Mouse (Mus musculus) T-helper 17 cell (primary cell): Measurements from ENCODE around the gene Snn.

Experiments used
- in situ Hi-C, 2 experiments: fragments of 300-600 bp; cut with MboI, MseI; formaldehyde crosslinking; loops; 1 replicate in 1 of 2; 2 replicates in 1 of 2; pipeline ENCODE4 v1.15.1; 2025; ENCODE audit warnings: high pct_unique_total_duplicates in 2 of 2

Snn gene

DNA sequence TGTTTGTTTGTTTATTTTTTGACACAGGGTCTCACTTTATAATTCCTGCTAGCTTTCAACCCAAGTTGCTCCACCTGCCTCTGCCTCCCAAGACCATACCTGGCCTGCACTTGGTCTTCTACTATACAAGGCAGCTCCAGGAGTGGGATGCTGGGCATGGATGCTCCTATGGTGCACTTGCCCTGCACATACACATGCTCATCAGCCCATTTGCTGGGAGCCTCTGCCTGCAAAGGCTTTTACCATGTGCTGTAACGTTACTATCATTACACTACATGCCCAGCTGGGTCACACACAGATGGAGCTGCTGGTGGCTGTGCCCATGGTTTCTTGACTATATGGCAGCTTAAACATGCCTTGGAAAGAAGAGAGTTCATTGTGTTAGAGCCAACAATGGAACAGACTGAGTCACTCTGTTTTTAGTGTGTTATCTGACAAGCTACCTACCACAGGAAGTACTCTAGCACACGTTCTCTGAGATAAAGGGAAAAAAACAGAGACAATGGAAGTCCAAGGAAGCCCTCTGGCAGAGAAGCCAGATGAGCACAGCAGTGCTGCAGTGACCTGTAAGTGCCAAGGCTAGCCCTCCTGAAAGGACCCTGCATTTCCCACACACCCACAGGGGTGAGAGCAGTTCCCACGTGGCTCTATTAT, 17.6 kb downstream of the Snn start:
- in situ Hi-C loops: no loop called here

DNA sequence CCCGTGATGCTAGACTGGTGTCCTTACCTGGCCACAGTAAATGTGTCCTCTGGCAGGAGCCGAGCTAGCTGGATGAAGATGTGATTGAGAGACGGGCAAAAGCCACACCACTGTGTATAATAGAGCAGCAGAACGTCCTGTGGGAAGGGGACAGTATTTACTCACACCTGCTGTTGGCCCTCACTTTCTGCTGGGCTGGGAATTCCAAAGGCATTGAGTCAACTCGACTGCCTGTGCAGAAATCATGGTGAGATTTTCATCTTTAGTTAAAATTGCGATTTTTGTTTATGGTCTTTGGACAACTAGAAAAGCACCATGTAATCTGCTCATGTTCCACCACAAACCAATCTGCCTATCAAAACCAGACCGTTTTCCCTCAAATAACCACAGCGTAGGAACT, 23.4 kb downstream of the Snn start:
- in situ Hi-C loops: loop anchor here in 1 of 2 experiments (10.0 kb wide), 1 partner anchor 1081 kb away; no protein-coding TSS in a partner anchor

DNA sequence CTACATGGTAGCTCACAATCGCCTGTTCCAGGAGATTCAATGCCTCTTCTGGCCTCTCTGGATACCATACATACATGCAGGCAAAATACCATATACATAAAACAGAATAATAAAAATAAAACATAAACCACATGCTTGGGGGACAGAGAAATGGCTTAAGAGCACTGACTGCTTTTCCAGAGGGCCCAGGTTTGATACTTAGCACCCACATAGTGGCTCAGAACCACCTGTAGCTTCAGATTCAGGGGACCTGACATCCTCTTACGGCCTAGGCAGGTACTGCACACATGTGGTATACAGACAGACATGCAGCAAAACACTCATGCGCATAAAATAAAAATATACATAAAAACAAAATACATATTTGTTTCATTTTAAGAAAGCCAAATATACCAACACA, 25.6 kb downstream of the Snn start:
- in situ Hi-C loops: loop anchor here in 1 of 2 experiments (10.0 kb wide), 1 partner anchor 1079 kb away; no protein-coding TSS in a partner anchor

DNA sequence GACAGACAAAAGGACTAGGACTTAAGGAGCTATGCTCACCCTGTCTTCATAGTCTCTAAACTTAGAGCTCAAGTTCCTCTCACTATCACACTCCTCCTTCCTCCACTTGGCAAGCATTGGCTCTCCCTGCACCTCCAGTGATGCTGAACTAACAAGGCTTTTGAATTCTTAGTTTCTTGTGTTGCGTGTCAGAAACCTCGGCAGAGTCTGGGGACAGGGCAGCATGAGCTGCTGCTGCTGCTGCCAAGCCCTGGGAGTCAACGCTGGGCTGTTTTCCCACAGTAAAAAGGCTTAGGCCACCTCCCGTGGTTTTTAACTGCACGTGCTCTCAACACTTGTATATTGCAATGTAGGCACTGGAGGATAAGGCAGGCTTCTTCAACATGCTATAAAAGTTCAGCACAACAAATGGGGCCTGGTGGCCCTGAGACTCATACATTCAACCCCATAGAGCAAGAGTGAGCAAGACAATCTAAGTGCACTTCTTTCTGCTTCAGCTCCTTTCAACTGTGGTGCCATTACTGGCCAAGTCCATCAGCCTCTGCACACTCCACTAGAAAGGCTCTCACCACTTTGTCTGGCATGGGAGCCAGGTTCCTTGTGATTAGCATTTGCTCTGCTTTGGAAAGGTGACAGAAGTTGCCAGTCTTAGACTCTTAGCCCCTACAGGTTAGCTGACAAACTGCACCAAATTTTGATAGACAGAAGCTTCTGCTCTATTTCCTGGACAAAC, 26.3 kb downstream of the Snn start:
- in situ Hi-C loops: loop anchor here in 1 of 2 experiments (10.0 kb wide), 1 partner anchor 1078 kb away; no protein-coding TSS in a partner anchor

DNA sequence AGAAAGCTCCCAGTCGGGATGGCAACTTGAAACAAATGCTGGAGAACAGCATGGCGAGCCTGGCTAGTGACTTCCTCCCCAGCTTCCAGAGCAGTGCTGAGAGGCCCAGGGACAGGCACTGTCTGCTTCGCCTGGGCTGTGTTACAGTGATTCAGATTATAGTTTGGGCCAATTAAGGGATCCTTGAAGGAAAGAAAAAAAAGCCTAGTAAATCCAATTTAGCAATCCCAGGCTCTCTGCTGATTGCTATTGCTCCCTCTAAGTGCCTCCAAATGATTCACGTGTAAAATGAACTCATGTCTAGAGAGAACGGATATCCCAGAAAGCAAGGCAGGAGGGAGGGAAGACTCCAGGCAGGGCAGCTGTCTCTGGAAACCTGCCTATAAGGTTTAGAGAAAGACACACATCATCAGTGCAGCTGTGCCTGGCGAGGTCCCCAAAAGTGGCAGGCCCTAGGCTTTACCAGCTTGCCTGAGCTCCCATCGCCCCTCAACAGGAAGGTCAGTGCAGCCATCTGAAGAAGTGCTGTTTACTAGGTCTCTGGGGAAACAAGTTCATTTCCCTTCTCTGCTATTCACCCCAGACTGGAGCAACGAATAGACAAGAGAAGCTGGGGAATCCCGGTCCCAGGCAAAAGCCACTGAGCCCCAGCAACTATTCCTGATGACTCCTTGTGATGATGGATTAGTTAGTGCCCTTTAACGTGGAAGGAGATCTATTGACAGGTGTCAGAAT, 30.3 kb downstream of the Snn start:
- in situ Hi-C loops: no loop called here

DNA sequence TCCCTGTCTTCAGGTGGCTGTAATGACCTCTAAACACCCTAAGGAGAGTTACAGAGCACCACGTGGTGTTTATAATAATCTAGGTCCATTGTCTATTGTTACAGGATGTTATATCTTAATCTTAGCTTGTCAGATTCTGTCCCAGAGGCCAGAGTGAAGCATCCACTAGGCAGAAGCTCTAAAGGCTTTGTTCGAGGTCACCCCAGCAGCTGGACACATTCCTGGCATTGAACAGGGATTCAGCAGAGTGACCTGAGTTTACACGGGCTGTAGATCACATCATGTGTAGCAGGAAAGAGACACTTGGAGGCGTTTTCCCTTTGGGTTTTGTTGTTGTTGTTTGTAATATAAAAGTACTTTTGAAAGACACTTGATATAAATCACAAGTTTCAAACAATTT, 31.3 kb downstream of the Snn start:
- in situ Hi-C loops: no loop called here

DNA sequence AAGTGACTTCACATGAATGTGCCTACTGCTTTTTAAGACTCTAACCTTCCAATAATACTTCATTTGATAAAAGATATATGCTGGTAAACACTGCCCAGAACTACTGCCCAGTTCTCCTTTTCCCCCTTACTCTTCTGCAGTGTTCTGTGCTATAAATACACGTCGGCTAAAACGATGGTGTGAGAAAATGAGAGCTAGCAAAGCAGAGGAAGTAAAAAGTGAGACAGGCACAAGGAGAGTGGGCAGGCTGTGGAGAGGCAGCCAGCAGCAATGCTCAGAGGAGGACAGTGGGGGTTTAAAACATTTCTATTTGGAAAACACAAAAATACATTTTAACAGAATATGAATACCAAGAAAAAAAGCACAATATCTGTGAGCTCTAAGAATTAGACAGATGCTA, 31.8 kb downstream of the Snn start:
- in situ Hi-C loops: no loop called here

DNA sequence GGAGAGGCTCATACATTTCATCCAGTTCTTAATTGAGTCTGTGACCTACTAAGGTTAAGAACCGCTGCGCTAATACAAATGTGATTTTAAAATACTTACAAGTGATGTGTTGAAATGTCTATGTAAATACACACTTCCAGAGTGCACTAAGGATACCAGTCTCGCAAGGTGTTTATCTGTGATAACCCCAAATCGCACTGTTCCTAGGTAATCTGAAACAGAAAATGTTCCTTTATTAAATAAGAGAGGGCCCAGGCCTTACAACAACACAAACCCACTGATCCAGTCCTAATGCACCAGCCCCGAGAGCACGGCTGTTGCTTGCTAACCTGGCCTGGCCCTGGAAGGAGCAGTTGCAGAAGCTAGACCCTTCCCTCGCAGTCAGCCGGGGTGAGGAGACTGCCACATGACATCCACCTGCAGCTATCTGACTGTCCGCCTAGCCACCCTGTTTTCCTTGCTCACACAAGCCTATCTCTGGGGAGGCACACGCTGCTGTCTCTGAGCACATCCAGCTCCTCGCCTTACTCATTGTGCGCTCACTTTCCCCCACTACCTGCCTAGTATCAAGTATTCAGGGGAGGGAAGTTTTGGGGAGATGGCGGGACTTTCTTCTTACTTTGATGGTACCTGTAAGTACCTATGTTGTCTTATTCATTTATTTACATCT, 33.1 kb downstream of the Snn start:
- in situ Hi-C loops: no loop called here

DNA sequence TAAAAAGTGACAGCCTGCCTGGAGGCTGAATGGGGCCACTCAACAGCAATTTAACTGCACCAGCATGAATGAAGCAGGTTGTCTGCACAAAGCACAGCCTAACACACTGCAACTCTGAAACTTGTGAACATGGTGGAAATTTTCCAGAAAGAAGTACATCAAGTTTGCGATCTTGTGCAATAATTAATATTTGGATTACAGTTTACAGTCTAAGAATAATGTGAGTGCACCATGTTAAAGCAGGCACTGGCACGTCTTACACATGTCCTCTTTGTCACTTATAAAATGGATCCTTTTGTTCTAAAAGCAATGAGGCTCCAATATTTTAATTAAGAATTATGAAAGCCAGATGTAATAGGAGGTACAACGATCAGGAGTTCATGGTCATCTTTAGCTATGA, 36.6 kb downstream of the Snn start:
- in situ Hi-C loops: no loop called here

DNA sequence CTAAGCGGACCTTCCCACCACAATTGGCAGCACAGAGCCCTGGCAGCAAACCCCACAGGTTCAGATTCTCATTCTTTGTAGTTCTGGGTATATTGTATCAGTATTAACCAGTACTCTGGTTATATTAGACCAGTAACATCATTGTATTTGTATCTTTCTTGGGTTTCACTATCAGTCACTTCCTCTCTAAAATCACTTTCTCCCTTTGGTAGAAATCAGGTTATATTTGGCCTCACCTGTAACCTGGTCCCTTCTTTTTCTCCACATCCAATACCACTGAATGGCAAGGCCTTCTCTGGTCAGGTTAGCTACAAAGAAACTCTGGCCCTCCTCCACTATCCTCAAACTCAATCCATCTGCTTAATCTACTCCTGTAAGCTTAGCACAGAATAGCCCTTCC, 44.2 kb downstream of the Snn start:
- in situ Hi-C loops: no loop called here

DNA sequence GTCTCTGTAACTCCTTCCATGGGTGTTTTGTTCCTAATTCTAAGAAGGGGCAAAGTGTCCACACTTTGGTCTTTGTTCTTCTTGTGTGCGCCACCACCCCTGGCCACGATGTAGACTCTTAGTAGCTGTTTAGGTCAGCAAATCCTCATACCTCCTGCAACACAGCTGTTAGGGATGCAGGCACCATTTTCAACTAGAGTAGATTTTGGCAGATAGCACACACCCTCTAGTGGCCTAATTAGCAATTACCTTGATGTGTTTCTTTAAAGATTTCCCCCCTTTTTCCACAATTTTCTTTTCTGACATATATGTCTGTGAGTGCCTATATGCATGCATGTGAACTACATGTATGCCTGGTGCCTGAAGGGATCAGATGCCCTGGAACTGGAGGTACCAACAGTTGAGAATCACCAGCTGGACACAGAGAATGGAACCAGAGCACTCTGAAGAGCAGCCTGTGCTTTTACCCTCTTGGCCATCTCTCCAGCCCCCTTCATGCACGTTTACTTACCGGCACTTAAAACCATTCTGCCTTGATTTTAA, 48.5 kb downstream of the Snn start:
- in situ Hi-C loops: no loop called here

DNA sequence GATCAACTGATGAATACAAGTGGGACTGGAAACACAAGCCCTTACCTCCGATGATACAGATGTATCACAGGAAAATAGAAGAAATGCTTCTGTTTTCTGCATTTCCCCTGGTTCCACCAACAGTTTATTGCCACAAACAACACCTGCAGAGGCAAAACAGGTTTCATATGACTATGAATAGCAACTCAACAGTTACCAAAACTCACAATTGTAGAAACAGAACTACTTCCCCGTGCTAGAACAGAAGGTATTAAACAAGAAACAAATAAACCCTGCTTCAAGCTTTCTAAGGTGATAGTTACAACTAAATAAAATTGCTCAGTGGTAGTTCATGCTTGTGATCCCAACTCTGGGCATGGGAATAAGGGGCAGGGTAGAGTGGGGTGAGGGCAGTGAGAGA, 61.9 kb downstream of the Snn start:
- in situ Hi-C loops: no loop called here

DNA sequence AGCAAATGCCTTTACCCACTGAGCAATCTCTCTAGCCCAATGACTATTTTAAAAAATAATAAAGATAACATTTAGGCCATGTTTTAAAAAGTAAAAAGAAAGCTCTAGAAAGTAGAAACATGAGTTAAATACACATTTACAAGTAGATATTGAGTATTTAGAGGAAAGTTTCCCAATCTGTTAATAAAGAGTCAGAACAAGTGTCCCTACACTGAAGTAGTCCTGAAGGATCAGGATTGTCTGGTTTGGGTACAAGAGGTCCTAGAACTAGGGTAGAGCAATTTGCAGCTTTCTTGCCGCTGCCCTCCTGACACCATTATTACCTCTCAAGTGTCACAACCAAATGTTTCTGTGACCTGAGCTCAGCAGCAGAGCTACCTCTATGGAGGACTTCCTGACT, 63.4 kb downstream of the Snn start:
- in situ Hi-C loops: no loop called here
